Mouse (Mus musculus): Measurements from ENCODE around the gene Mmp9.

Mmp9 gene

GRCm38 (mm10) chr2:164940140-164940830, at the start of gene Mmp9:
Gene Mmp9 (plus strand): TSS chr2:164940780.
- no peak for DNase-seq

- no peak for DNase-seq
These were observed 49.3 kb upstream of the Mmp9 start for GRCm38 (mm10) chr2:164891056-164891834.

- DNase-seq = no peak
These were observed 48.5 kb upstream of the Mmp9 start for GRCm38 (mm10) chr2:164891908-164892695.

GRCm38 (mm10) chr2:164892696-164893216, 47.8 kb upstream of the Mmp9 start:
- DNase-seq = no peak

GRCm38 (mm10) chr2:164894048-164894447, 46.5 kb upstream of the Mmp9 start:
- no peak for DNase-seq

- DNase-seq = no peak
These were observed 45.9 kb upstream of the Mmp9 start for GRCm38 (mm10) chr2:164894644-164895043.

- DNase-seq = no peak
These were observed 44.7 kb upstream of the Mmp9 start for GRCm38 (mm10) chr2:164895885-164896284.

GRCm38 (mm10) chr2:164898008-164898407, 42.6 kb upstream of the Mmp9 start:
- no peak for DNase-seq

GRCm38 (mm10) chr2:164899034-164899433, 41.5 kb upstream of the Mmp9 start:
- DNase-seq = no peak

GRCm38 (mm10) chr2:164899723-164900459, 40.7 kb upstream of the Mmp9 start:
- no peak for DNase-seq

- DNase-seq = no peak
These were observed 39.2 kb upstream of the Mmp9 start for GRCm38 (mm10) chr2:164901380-164901779.

GRCm38 (mm10) chr2:164903496-164903895, 37.1 kb upstream of the Mmp9 start:
- no peak for DNase-seq

GRCm38 (mm10) chr2:164906071-164906470, 34.5 kb upstream of the Mmp9 start:
- DNase-seq = no peak

- DNase-seq = no peak
These were observed 33.1 kb upstream of the Mmp9 start for GRCm38 (mm10) chr2:164907511-164907910.

GRCm38 (mm10) chr2:164908011-164908410, 32.6 kb upstream of the Mmp9 start:
- no peak for DNase-seq

- DNase-seq = no peak
These were observed 31.5 kb upstream of the Mmp9 start for GRCm38 (mm10) chr2:164909100-164909499.

- peak; percentile 45 for DNase-seq
These were observed 31.0 kb upstream of the Mmp9 start for GRCm38 (mm10) chr2:164909542-164909941.

GRCm38 (mm10) chr2:164910360-164911061, 30.1 kb upstream of the Mmp9 start:
- DNase-seq = no peak

GRCm38 (mm10) chr2:164911086-164912048, 29.2 kb upstream of the Mmp9 start, which contains the start of gene Zfp335:
Gene Zfp335 (minus strand): TSS chr2:164911757.
- DNase-seq = peak; percentile 97

GRCm38 (mm10) chr2:164912151-164912550, 28.4 kb upstream of the Mmp9 start:
- DNase-seq = no peak

Measured in kidney, adult 18-20 months (tissue).